Mouse (Mus musculus) liver, postnatal 0 days (tissue): ENCODE data around the gene Vmn1r40. TPM values are rescaled to one million over a fixed set of nuclear protein-coding genes. Genes with fewer than 3 reads are reported as not detected.

Experiments used
- ATAC-seq: fragments of 200-750 bp; cut with Nextera tagmentation; 2 replicates; pipeline ENCODE4 v1.8.0; 2017; ENCODE audit warnings: mild to moderate bottlenecking, moderate library complexity
- DNase-seq: peaks from one replicate; pipeline ENCODE4 v3.0.0-alpha.2; 2016
- H3K27ac ChIP-seq: fragments of 300-500 bp; sonication (generic); 2 replicates; pipeline ENCODE4 v1.5.1; 2014; ENCODE audit warnings: antibody characterized with exemption, moderate library complexity, mild to moderate bottlenecking, low read depth
- H3K27me3 ChIP-seq: fragments of 300-500 bp; sonication (generic); 2 replicates; pipeline ENCODE4 v1.6.1; 2014; ENCODE audit warnings: low read length, control low read depth, mixed read lengths; ENCODE audit not compliant: insufficient read depth
- H3K36me3 ChIP-seq: fragments of 300-500 bp; sonication (generic); replicated peaks from 2 replicates; pipeline ENCODE4 v1.6.1; 2014; ENCODE audit warnings: mild to moderate bottlenecking, control low read depth, low read length, moderate library complexity, mixed read lengths; ENCODE audit not compliant: insufficient read depth
- H3K4me1 ChIP-seq: fragments of 300-500 bp; sonication (generic); 2 replicates; pipeline ENCODE4 v1.6.1; 2014; ENCODE audit warnings: antibody characterized with exemption, mild to moderate bottlenecking, control low read depth; ENCODE audit not compliant: insufficient read depth
- H3K4me2 ChIP-seq: fragments of 300-500 bp; sonication (generic); 2 replicates; pipeline ENCODE4 v1.6.1; 2014; ENCODE audit warnings: low read depth, mild to moderate bottlenecking, low read length, moderate library complexity, mixed read lengths
- H3K4me3 ChIP-seq: fragments of 300-500 bp; sonication (generic); 2 replicates; pipeline ENCODE4 v1.5.1; 2014; ENCODE audit warnings: low read depth, low read length
- H3K9ac ChIP-seq: fragments of 300-500 bp; sonication (generic); replicated peaks from 2 replicates; pipeline ENCODE4 v1.6.1; 2014; ENCODE audit warnings: mild to moderate bottlenecking, moderate library complexity
- H3K9me3 ChIP-seq: fragments of 300-500 bp; sonication (generic); 2 replicates; pipeline ENCODE4 v1.6.1; 2016; ENCODE audit warnings: mild to moderate bottlenecking, control low read depth, low read length, mixed read lengths
- CTCF ChIP-seq: sonication (generic); IDR thresholded peaks from 2 replicates; pipeline ENCODE4 v1.5.1; 2016; ENCODE audit warnings: antibody characterized with exemption, low read depth
- EP300 ChIP-seq: IDR thresholded peaks from 2 replicates; pipeline ENCODE4 v1.6.1; 2016; ENCODE audit warnings: antibody characterized with exemption, low read depth, mild to moderate bottlenecking
- WGBS: fragments of 180-500 bp; shearing (Covaris S2); extraction: QIAGEN DNeasy Blood & Tissue Kit; methylation state at CpG from one replicate; pipeline ENCODE4 v1.1.7; 2014; ENCODE audit not compliant: insufficient replicate concordance; 5-methylcytosine and 5-hydroxymethylcytosine counted together
- polyA plus RNA-seq: library from polyadenylated mRNA; unstranded; fragments of >200 nt; fragmentation: Nextera tagmentation; extraction: Ambion mirVana; gene quantifications from 2 replicates; pipeline ENCODE4 v1.2.1, GENCODE M21; 2015

Vmn1r40 gene
- polyA plus RNA-seq, 1 experiment from 2014 or later = not detected

GRCm38 (mm10) chr6:89706624-89707023, 716 bp upstream of the Vmn1r40 start:
- no peak for TF ChIP-seq EP300
- no peak for TF ChIP-seq CTCF
- H3K27me3 ChIP-seq = no peaks in the 10 kb centered on the region
- H3K4me2 ChIP-seq = no peak overlapping the region
- no peaks in the 10 kb centered on the region for H3K36me3 ChIP-seq
- H3K9ac ChIP-seq = no peak overlapping the region
- 68% methylated on average over 2 of the region's 2 CpGs for WGBS
- no peak overlapping the region for H3K4me3 ChIP-seq
- DNase-seq (no peak), ATAC-seq (no peak)
- no peak overlapping the region for H3K27ac ChIP-seq
- no peaks in the 10 kb centered on the region for H3K4me1 ChIP-seq
- H3K9me3 ChIP-seq = peaks cover 3% of the 10 kb centered on the region; the same call in 1 of the 2 replicates

DNA sequence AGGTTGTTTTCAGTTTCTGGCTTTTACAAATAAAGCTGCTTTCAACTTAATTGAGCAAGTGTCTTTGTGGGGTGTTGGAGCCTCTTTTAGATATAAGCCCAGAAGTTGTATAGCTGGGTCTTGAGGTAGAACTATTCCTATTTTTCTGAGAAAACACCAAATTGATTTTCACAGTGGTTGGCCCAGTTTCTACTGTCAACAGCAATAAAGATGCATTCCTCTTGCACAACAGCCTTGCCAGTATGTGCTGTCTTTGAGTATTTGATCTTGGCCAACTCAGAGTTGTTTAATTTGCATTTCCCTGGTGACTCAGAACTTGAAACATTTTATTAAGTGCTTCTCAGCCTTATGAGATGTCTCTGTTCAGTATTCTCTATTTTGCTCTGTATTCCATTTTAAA, 10.7 kb downstream of the Vmn1r40 start:
- no peaks in the 10 kb centered on the region for H3K9me3 ChIP-seq
- H3K4me1 ChIP-seq = no peaks in the 10 kb centered on the region
- H3K4me3 ChIP-seq = no peak overlapping the region
- H3K36me3 ChIP-seq = no peaks in the 10 kb centered on the region
- no peak overlapping the region for H3K4me2 ChIP-seq
- TF ChIP-seq EP300 (no peak), CTCF (no peak)
- H3K9ac ChIP-seq = no peak overlapping the region
- DNase-seq (no peak), ATAC-seq (no peak)
- no peak overlapping the region for H3K27ac ChIP-seq
- no peaks in the 10 kb centered on the region for H3K27me3 ChIP-seq

DNA sequence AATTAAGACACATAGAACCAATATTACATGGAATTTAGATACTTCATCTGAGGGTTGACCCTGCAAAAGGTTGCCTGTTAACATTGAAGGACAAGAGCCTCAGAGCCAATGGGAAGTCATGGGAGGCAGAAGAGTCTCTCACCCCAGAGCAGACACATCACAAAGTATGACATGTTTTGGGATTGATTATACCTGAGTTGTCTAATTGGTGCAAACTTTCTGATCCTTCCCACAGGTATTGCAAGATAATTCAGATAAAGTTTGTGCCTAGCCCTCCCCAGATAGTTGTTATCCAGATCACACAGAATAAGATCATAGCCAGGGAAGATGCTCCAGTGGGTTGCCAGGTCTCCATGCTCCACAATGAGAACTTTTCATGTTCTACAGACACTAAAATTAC, 33.1 kb downstream of the Vmn1r40 start, which contains the start of gene Vmn1r41:
Gene Vmn1r41 (plus strand): TSS at position 301 of the 400 bp plus-strand sequence.
- Histone ChIP-seq H3K9me3 (no peaks in the 10 kb centered on the region), H3K27ac (no peak within 1 kb of the TSS), H3K4me3 (no peak within 1 kb of the TSS), H3K4me2 (no peak within 1 kb of the TSS), H3K4me1 (no peaks in the 10 kb centered on the region), H3K36me3 (no peaks in the 10 kb centered on the region), H3K27me3 (no peaks in the 10 kb centered on the region), H3K9ac (no peak within 1 kb of the TSS)
- ATAC-seq (no peak), DNase-seq (no peak)
- TF ChIP-seq EP300 = no peak
- TF ChIP-seq CTCF = no peak

- ATAC-seq = no peak
- no peak overlapping the region for H3K27ac ChIP-seq
- H3K27me3 ChIP-seq = no peaks in the 10 kb centered on the region
- no peaks in the 10 kb centered on the region for H3K9me3 ChIP-seq
- no peak for TF ChIP-seq EP300
- no peak for TF ChIP-seq CTCF
- H3K4me1 ChIP-seq = no peaks in the 10 kb centered on the region
- H3K9ac ChIP-seq = no peak overlapping the region
- H3K4me3 ChIP-seq = no peak overlapping the region
- DNase-seq = no peak
- no peaks in the 10 kb centered on the region for H3K36me3 ChIP-seq
- H3K4me2 ChIP-seq = no peak overlapping the region
Measured at GRCm38 (mm10) chr6:89742811-89743210, 35.5 kb downstream of the Vmn1r40 start.

Other genes starting within 250 kb of the Vmn1r40 start
- 8.4 and 8.8 TPM in 2 replicates for gene Chchd6, start 111.9 kb upstream of the Vmn1r40 start, polyA plus RNA-seq
- gene Txnrd3, start 63.6 kb upstream of the Vmn1r40 start, polyA plus RNA-seq = 4.2 and 4.6 TPM in 2 replicates
- not detected in 2 replicates for gene Vmn1r41, start 33.2 kb downstream of the Vmn1r40 start, polyA plus RNA-seq
- not detected in 2 replicates for gene Vmn1r42, start 168.9 kb downstream of the Vmn1r40 start, polyA plus RNA-seq
- not detected in 2 replicates for gene Vmn1r43, start 168.9 kb downstream of the Vmn1r40 start, polyA plus RNA-seq
- not detected in 2 replicates for gene Vmn1r44, start 176.1 kb downstream of the Vmn1r40 start, polyA plus RNA-seq
- gene Vmn1r45, start 233.1 kb downstream of the Vmn1r40 start, polyA plus RNA-seq = not detected in 2 replicates